Mouse (Mus musculus): ENCODE results near the gene 4930432K21Rik. TPM values are rescaled to one million over a fixed set of nuclear protein-coding genes. Genes with fewer than 3 reads are reported as not detected.

4930432K21Rik gene
- total and polyA plus RNA-seq, 3 experiments = 0.09 TPM; not detected in 2

GRCm38 (mm10) chr8:84197922-84198774, 50.3 kb downstream of the 4930432K21Rik start (continued):
- TF ChIP-seq SIN3A (IDR thresholded peaks at IDR 0.05; ENCODE audit: low read length) (peak; percentile 90), SMC3 (IDR thresholded peaks at IDR 0.05; ENCODE audit: low read depth, low read length) (no peak), KAT2A (IDR thresholded peaks at IDR 0.05; ENCODE audit: insufficient replicate concordance, low read length) (no peak), EP300 (IDR thresholded peaks at IDR 0.05; ENCODE audit: low read length) (peak; percentile 48), GABPA (IDR thresholded peaks at IDR 0.05; ENCODE audit: insufficient replicate concordance, low read depth, low read length) (no peak), MAX (IDR thresholded peaks at IDR 0.05; ENCODE audit: low read length) (no peak), USF1 (IDR thresholded peaks at IDR 0.05; ENCODE audit: low read depth, low read length) (no peak), MEF2A (IDR thresholded peaks at IDR 0.05; ENCODE audit: borderline replicate concordance, low read depth, low read length) (no peak; the same call in 1 of the 2 replicates), ETS1 (conservative IDR thresholded peaks at IDR 0.05; ENCODE audit: low read depth, low read length) (peak; percentile 54), MYC (IDR thresholded peaks at IDR 0.05; ENCODE audit: low read depth, low read length) (0 out of 2 replicates have a peak, but pooled peaks have one; percentile 51), NELFE (IDR thresholded peaks at IDR 0.05; ENCODE audit: low read depth, low read length) (no peak), IRF4 (IDR thresholded peaks at IDR 0.05; ENCODE audit: low read depth, low read length) (peak; percentile 35; the same call in 1 of the 2 replicates), RAD21 (IDR thresholded peaks at IDR 0.05; ENCODE audit: low read depth, low read length) (no peak), RCOR1 (conservative IDR thresholded peaks at IDR 0.05; ENCODE audit: low read depth, low read length) (no peak), MXI1 (IDR thresholded peaks at IDR 0.05; ENCODE audit: low read depth, low read length) (peak; percentile 96), JUN (IDR thresholded peaks at IDR 0.05; ENCODE audit: insufficient read depth, low read depth, low read length) (no peak), CTCF (conservative IDR thresholded peaks at IDR 0.05 in 1 of 2, IDR thresholded peaks at IDR 0.05 in 1 of 2; ENCODE audit: low read depth in 2 of 2, low read length in 2 of 2) (no peak), MAFK (IDR thresholded peaks at IDR 0.05; ENCODE audit: insufficient replicate concordance, low read length) (no peak)

GRCm38 (mm10) chr8:84198871-84199270, 51.0 kb downstream of the 4930432K21Rik start:
- H3K27ac ChIP-seq (ENCODE audit: insufficient read depth, low read depth) = peak overlapping the region; percentile 65
- peaks cover 15% of the 10 kb centered on the region for H3K79me2 ChIP-seq (replicated peaks; ENCODE audit: control insufficient read depth, extremely low read depth, insufficient read depth, poor library complexity, severe bottlenecking)
- no peak overlapping the region for H3K9ac ChIP-seq (ENCODE audit: insufficient read depth, low read depth)
- H3K36me3 ChIP-seq (replicated peaks in 1 of 2; ENCODE audit: control insufficient read depth in 1 of 2, insufficient read depth in 1 of 2, low read length in 1 of 2) = peaks cover 0 to 6% of the 10 kb centered on the region in 2 experiments
- peaks cover 18 to 47% of the 10 kb centered on the region in 2 experiments for H3K4me1 ChIP-seq (ENCODE audit: control insufficient read depth in 1 of 2, insufficient read depth in 2 of 2)
- no peaks in the 10 kb centered on the region for H3K27me3 ChIP-seq (replicated peaks)
- in situ Hi-C loops (cut with MboI; ENCODE audit: low pct_ligation_motif_present, low pct_unique_long_range_greater_than_20kb, low sequenced_read_pairs) (no loop called here), dilution Hi-C loops (cut with MboI; ENCODE audit: extremely low pct_ligation_motif_present, extremely low pct_unique_long_range_greater_than_20kb, low sequenced_read_pairs) (no loop called here)
- H3K9me3 ChIP-seq (replicated peaks; ENCODE audit: low read length) = no peaks in the 10 kb centered on the region
- H3K4me3 ChIP-seq (replicated peaks in 1 of 3; ENCODE audit: low read depth in 2 of 3, low read length in 2 of 3, poor library complexity in 1 of 3) = no peak overlapping the region
- no peak overlapping the region for H3K4me2 ChIP-seq (ENCODE audit: insufficient read depth, low read depth, poor library complexity, severe bottlenecking)
- TF ChIP-seq TBP (conservative IDR thresholded peaks at IDR 0.05; ENCODE audit: low read depth, low read length) = 0 out of 2 replicates have a peak, but pooled peaks have one; percentile 22
- no peak for TF ChIP-seq ZKSCAN1 (IDR thresholded peaks at IDR 0.05; ENCODE audit: borderline replicate concordance, low read depth, low read length)
- no peak for TF ChIP-seq MEF2A (IDR thresholded peaks at IDR 0.05; ENCODE audit: borderline replicate concordance, low read depth, low read length)
- TF ChIP-seq KAT2A (IDR thresholded peaks at IDR 0.05; ENCODE audit: insufficient replicate concordance, low read length) = no peak
- no peak for TF ChIP-seq SIN3A (IDR thresholded peaks at IDR 0.05; ENCODE audit: low read length)
- no peak for TF ChIP-seq ZMIZ1 (IDR thresholded peaks at IDR 0.05; ENCODE audit: low read depth, low read length)
- no peak for TF ChIP-seq JUN (IDR thresholded peaks at IDR 0.05; ENCODE audit: insufficient read depth, low read depth, low read length)
- TF ChIP-seq CHD1 (IDR thresholded peaks at IDR 0.05; ENCODE audit: low read depth, low read length) = no peak
- TF ChIP-seq USF2 (conservative IDR thresholded peaks at IDR 0.05; ENCODE audit: low read depth, low read length) = no peak
- TF ChIP-seq POLR2AphosphoS2 (IDR thresholded peaks at IDR 0.05; ENCODE audit: low read depth, low read length) = no peak
- TF ChIP-seq MAX (IDR thresholded peaks at IDR 0.05; ENCODE audit: low read length) = no peak
- no peak for TF ChIP-seq GABPA (IDR thresholded peaks at IDR 0.05; ENCODE audit: insufficient replicate concordance, low read depth, low read length)
- no peak for TF ChIP-seq MXI1 (IDR thresholded peaks at IDR 0.05; ENCODE audit: low read depth, low read length)
- TF ChIP-seq MYC (IDR thresholded peaks at IDR 0.05; ENCODE audit: low read depth, low read length) = 0 out of 2 replicates have a peak, but pooled peaks have one; percentile 11
- TF ChIP-seq NRF1 (IDR thresholded peaks at IDR 0.05; ENCODE audit: low read depth, low read length) = no peak
- no peak for DNase-seq (ENCODE audit: extremely low read depth)
